Mouse (Mus musculus): ENCODE measurements around the gene Phf13.

DNA sequence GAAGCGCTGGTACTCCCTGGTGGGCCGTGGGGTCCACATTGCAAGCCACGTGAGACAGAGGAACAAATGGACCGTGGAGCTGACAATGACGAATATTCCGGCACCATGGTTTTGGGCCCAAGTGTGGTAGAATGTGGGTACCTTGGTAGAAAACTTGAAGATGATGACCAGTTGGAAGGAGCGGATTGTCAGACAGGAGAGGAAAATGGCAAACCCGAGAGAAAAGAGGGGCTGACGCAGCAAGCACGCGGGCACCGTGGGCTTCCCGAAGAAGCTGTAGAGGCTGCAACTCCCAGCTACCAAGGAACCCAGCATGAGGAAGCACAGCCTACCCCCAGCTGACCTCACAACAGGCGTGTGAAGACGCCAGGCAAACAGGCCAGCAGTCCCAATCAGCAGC, 32.4 kb upstream of the Phf13 start:
- TF ChIP-seq CTCF (IDR thresholded peaks at IDR 0.05; ENCODE audit: borderline replicate concordance, extremely low read depth, insufficient read depth, insufficient read length) (no peak), POLR2A (IDR thresholded peaks at IDR 0.05; ENCODE audit: borderline replicate concordance, extremely low read depth, insufficient read depth, insufficient read length, poor library complexity, severe bottlenecking) (no peak)
